Mouse (Mus musculus): ENCODE measurements around the gene Slc30a6. TPM values are rescaled to one million over a fixed set of nuclear protein-coding genes. Genes with fewer than 3 reads are reported as not detected.

The Slc30a6 gene
- 27.4 and 29.4 TPM in 2 replicates for polyA plus RNA-seq (2015; fragmentation: Nextera tagmentation; extraction: Ambion mirVana)

DNA sequence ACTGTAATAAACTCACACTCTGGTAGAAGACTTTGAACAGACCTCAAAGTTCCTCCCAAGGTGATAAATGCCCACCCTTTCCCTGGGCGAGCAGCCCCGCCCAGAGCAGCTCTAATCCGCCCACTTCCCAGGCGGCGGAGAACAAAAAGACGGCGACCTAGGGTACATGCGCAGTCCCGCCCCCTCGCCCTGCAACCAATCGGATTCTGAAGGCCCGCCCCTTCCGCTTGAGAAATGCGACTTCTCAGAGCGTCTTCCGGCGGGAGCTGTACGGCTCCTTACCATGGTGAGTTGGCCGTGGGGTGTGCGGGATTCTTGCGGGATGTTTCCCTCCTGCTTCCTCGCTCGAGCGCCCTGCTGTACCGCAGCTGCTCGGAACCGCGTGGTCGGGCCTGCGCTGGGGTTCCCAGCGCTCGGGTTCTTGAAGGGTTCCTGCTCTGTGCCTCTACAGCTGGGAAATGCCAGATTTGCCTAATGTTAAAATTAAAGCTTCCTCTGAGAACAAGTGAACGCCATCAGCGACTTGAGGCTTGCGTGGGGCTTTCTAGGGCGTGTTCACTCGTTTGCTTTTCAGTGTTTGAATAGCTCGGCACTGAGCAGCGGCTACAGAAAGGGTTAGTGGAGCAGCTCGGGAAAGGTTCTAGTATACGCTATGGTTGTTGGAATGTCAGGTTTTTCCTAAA, at the start of gene Slc30a6:
TSS of gene Slc30a6 (plus strand) at position 226 of the 683 bp plus-strand sequence.
- Histone ChIP-seq H3K9ac (ENCODE audit: low read length) (peak within 1 kb of the TSS; percentile 93), H3K4me3 (ENCODE audit: low read depth, low read length) (peak within 1 kb of the TSS; percentile 90), H3K4me1 (replicated peaks; ENCODE audit: control insufficient read depth, insufficient read depth) (no peaks in the 10 kb centered on the region), H3K4me2 (replicated peaks; ENCODE audit: low read depth) (peak within 1 kb of the TSS; percentile 67), H3K9me3 (ENCODE audit: control insufficient read depth, low read length) (no peaks in the 10 kb centered on the region), H3K27me3 (ENCODE audit: control insufficient read depth, insufficient read depth, low read length) (no peaks in the 10 kb centered on the region), H3K27ac (replicated peaks) (peak within 1 kb of the TSS; percentile 97), H3K36me3 (ENCODE audit: control insufficient read depth, insufficient read depth, low read length) (no peaks in the 10 kb centered on the region)
- peak; percentile 97 for DNase-seq (ENCODE audit: low spot score)
- TF ChIP-seq EP300 (optimal IDR thresholded peaks at IDR 0.05), result no peak
- under 1% methylated on average over 41 of the region's 41 CpGs for WGBS
- peak; percentile 98 for ATAC-seq (ENCODE audit: low FRiP score, low TSS enrichment)

DNA sequence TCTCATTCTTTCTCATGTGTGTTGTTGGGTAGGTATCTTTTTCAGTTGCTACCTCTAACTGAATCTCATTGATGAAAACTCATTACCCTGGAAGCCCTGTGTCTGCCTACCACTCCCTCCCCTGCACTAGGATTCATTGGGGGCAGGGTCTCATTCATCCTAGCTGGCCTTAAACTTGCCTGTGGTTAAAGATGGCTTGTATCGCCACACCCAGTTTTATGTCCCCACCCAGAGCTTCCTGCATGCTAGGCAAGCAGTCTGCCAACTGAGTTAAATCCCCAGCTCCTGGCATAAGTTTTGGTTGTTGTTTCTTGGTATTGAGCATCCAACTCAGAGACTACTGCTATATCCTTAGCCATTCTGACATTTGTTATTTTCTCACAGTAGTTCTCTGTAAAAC, 31.8 kb upstream of the Slc30a6 start:
- Histone ChIP-seq H3K4me3 (ENCODE audit: low read depth, low read length) (no peak overlapping the region), H3K27ac (replicated peaks) (no peak overlapping the region), H3K4me1 (replicated peaks; ENCODE audit: control insufficient read depth, insufficient read depth) (no peaks in the 10 kb centered on the region), H3K9me3 (ENCODE audit: control insufficient read depth, low read length) (no peaks in the 10 kb centered on the region), H3K36me3 (ENCODE audit: control insufficient read depth, insufficient read depth, low read length) (peaks cover 2% of the 10 kb centered on the region; the same call in 1 of the 2 replicates), H3K9ac (ENCODE audit: low read length) (no peak overlapping the region), H3K4me2 (replicated peaks; ENCODE audit: low read depth) (no peak overlapping the region), H3K27me3 (ENCODE audit: control insufficient read depth, insufficient read depth, low read length) (no peaks in the 10 kb centered on the region)
- 100% methylated on average over 1 of the region's 1 CpGs for WGBS
- DNase-seq (ENCODE audit: low spot score), result no peak
- ATAC-seq (ENCODE audit: low FRiP score, low TSS enrichment), result no peak
- no peak for TF ChIP-seq CTCF (IDR thresholded peaks at IDR 0.05; ENCODE audit: low read depth)
- no peak for TF ChIP-seq EP300 (optimal IDR thresholded peaks at IDR 0.05)

DNA sequence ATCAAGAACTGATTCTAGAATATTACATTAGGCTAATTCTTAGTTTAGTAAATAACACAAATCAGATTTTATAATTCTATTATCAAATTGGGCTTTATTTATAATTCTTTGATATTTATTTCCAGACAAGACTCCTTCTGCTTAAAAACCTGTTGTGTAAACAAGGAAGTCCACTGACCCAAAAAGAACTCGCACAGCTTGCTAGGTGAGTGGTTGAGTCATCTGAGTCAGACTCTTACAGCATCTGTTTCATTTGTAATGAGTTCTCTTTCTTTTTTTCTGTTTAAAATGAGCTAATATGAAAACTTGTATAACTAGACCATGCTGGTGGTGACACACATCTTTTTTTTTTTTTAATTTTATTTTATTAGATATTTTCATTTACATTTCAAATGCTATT, 18.5 kb upstream of the Slc30a6 start:
- DNase-seq (ENCODE audit: low spot score) (peak; percentile 21), ATAC-seq (ENCODE audit: low FRiP score, low TSS enrichment) (peak; percentile 65; the same call in 1 of the 2 replicates)
- no peak for TF ChIP-seq CTCF (IDR thresholded peaks at IDR 0.05; ENCODE audit: low read depth)
- no peak for TF ChIP-seq EP300 (optimal IDR thresholded peaks at IDR 0.05)
- Histone ChIP-seq H3K9ac (ENCODE audit: low read length) (no peak overlapping the region), H3K27me3 (ENCODE audit: control insufficient read depth, insufficient read depth, low read length) (no peaks in the 10 kb centered on the region), H3K4me2 (replicated peaks; ENCODE audit: low read depth) (no peak overlapping the region), H3K9me3 (ENCODE audit: control insufficient read depth, low read length) (no peaks in the 10 kb centered on the region), H3K27ac (replicated peaks) (no peak overlapping the region), H3K4me1 (replicated peaks; ENCODE audit: control insufficient read depth, insufficient read depth) (no peaks in the 10 kb centered on the region), H3K36me3 (ENCODE audit: control insufficient read depth, insufficient read depth, low read length) (peaks cover 19% of the 10 kb centered on the region), H3K4me3 (ENCODE audit: low read depth, low read length) (no peak overlapping the region)
- 53% methylated on average over 1 of the region's 1 CpGs for WGBS

DNA sequence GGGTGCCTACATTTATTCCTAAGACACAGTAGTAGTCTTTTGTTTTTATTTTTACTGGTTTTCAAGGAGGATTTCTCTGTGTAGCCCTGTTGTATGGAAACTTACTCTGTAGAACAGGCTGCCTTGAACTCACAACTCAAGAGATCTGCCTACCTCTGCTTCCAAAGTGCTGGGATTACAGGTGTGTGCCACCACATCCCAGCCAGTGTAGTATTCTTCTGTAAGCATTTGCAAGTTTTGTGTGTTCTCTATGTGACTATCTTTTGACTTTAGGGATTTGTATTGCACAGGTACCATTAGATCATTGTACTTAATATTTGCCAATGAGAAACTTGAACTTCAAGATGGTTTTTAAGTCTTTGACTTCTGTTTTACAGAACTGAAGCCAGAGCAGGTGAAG, 8.8 kb upstream of the Slc30a6 start:
- H3K27ac ChIP-seq (replicated peaks), result no peak overlapping the region
- no peaks in the 10 kb centered on the region for H3K9me3 ChIP-seq (ENCODE audit: control insufficient read depth, low read length)
- no peak overlapping the region for H3K4me2 ChIP-seq (replicated peaks; ENCODE audit: low read depth)
- H3K4me1 ChIP-seq (replicated peaks; ENCODE audit: control insufficient read depth, insufficient read depth), result no peaks in the 10 kb centered on the region
- ATAC-seq (ENCODE audit: low FRiP score, low TSS enrichment) (no peak), DNase-seq (ENCODE audit: low spot score) (no peak)
- peaks cover 18% of the 10 kb centered on the region; the same call in 1 of the 2 replicates for H3K36me3 ChIP-seq (ENCODE audit: control insufficient read depth, insufficient read depth, low read length)
- no peaks in the 10 kb centered on the region for H3K27me3 ChIP-seq (ENCODE audit: control insufficient read depth, insufficient read depth, low read length)
- H3K9ac ChIP-seq (ENCODE audit: low read length), result no peak overlapping the region
- H3K4me3 ChIP-seq (ENCODE audit: low read depth, low read length), result no peak overlapping the region
- TF ChIP-seq CTCF (IDR thresholded peaks at IDR 0.05; ENCODE audit: low read depth) (no peak), EP300 (optimal IDR thresholded peaks at IDR 0.05) (no peak)

DNA sequence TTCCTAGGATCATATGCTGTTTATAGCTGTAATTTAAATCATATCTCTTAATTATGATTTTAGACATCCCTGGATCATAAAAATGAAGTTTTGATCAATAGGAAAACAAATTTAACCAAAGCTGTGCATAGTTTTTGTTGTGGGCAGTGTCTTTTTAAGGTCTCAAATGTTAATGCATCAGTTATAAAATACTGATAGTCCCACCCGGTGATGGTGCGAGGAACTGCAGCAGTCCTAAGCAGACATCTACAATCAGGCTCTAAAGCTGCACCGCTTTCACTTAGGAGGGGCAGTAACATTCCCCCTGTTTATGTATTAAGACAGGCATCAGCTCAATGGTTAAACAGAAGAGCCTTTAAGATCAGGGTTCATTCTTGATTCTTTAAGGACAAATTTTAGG, 5.6 kb upstream of the Slc30a6 start:
- Histone ChIP-seq H3K27me3 (ENCODE audit: control insufficient read depth, insufficient read depth, low read length) (no peaks in the 10 kb centered on the region), H3K27ac (replicated peaks) (no peak overlapping the region), H3K4me1 (replicated peaks; ENCODE audit: control insufficient read depth, insufficient read depth) (no peaks in the 10 kb centered on the region), H3K9ac (ENCODE audit: low read length) (no peak overlapping the region), H3K4me2 (replicated peaks; ENCODE audit: low read depth) (no peak overlapping the region), H3K4me3 (ENCODE audit: low read depth, low read length) (no peak overlapping the region), H3K36me3 (ENCODE audit: control insufficient read depth, insufficient read depth, low read length) (peaks cover 7% of the 10 kb centered on the region; the same call in 1 of the 2 replicates), H3K9me3 (ENCODE audit: control insufficient read depth, low read length) (no peaks in the 10 kb centered on the region)
- peak; percentile 46 for TF ChIP-seq CTCF (IDR thresholded peaks at IDR 0.05; ENCODE audit: low read depth)
- TF ChIP-seq EP300 (optimal IDR thresholded peaks at IDR 0.05), result no peak
- 77% methylated on average over 3 of the region's 3 CpGs for WGBS
- DNase-seq (ENCODE audit: low spot score) (no peak), ATAC-seq (ENCODE audit: low FRiP score, low TSS enrichment) (no peak)

DNA sequence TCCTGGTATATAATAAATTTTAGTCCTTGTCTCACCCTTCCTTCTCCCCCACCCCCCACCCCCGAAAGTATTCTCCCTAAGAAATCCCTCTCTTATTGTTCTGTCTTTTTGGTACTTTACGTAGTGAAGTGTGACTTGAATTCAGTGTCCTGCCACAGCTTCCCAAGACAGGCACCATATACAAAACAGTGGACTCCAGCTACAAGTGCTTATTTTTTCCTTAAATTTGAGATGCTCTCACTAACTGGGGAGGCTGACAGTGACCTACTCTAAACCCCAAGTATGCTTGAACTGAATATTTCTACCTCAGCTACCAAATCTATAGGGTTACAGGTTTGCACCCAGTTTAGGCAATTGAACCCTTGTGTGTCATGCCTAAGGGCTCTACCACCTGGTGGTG, 1.0 kb upstream of the Slc30a6 start:
- no peaks in the 10 kb centered on the region for H3K36me3 ChIP-seq (ENCODE audit: control insufficient read depth, insufficient read depth, low read length)
- TF ChIP-seq EP300 (optimal IDR thresholded peaks at IDR 0.05) (no peak), CTCF (IDR thresholded peaks at IDR 0.05; ENCODE audit: low read depth) (0 out of 2 replicates have a peak, but pooled peaks have one; percentile 24)
- H3K9ac ChIP-seq (ENCODE audit: low read length), result no peak overlapping the region
- no peaks in the 10 kb centered on the region for H3K4me1 ChIP-seq (replicated peaks; ENCODE audit: control insufficient read depth, insufficient read depth)
- H3K4me3 ChIP-seq (ENCODE audit: low read depth, low read length), result no peak overlapping the region
- no peak overlapping the region for H3K27ac ChIP-seq (replicated peaks)
- WGBS, result 52% methylated on average over 2 of the region's 2 CpGs
- DNase-seq (ENCODE audit: low spot score) (no peak), ATAC-seq (ENCODE audit: low FRiP score, low TSS enrichment) (no peak)
- H3K4me2 ChIP-seq (replicated peaks; ENCODE audit: low read depth), result no peak overlapping the region
- no peaks in the 10 kb centered on the region for H3K27me3 ChIP-seq (ENCODE audit: control insufficient read depth, insufficient read depth, low read length)
- no peaks in the 10 kb centered on the region for H3K9me3 ChIP-seq (ENCODE audit: control insufficient read depth, low read length)
